Mouse (Mus musculus) stomach, embryonic 14.5 days (tissue): ENCODE measurements at regions not wholly inside any gene's neighbourhood (a gene's known extent, or its start where the extent isn't known, plus 50 kb on each side); places are given as distances from the start of the nearest gene placed in this dataset.
A peak's percentile ranks its signal among the peaks of the same experiment; 100 is the strongest.

Source experiments
- ATAC-seq: fragments of 200-750 bp; cut with Nextera tagmentation; 2 replicates; pipeline ENCODE4 v1.8.0; 2017; ENCODE audit warnings: low read depth, moderate TSS enrichment; ENCODE audit not compliant: insufficient number of reproducible peaks, insufficient read depth, low FRiP score
- H3K27ac ChIP-seq: fragments of 300-500 bp; sonication (generic); 2 replicates; pipeline ENCODE4 v1.5.1; 2014; ENCODE audit warnings: mild to moderate bottlenecking, low read length, moderate library complexity, mixed read lengths
- H3K27me3 ChIP-seq: fragments of 300-500 bp; sonication (generic); 2 replicates; pipeline ENCODE4 v1.6.1; 2014; ENCODE audit warnings: low read length, control low read depth, mixed read lengths; ENCODE audit not compliant: control insufficient read depth, insufficient read depth
- H3K36me3 ChIP-seq: fragments of 300-500 bp; sonication (generic); 2 replicates; pipeline ENCODE4 v1.6.1; 2014; ENCODE audit warnings: mild to moderate bottlenecking, control low read depth, low read length, moderate library complexity, mixed read lengths; ENCODE audit not compliant: control insufficient read depth, insufficient read depth
- H3K4me1 ChIP-seq: fragments of 300-500 bp; sonication (generic); 2 replicates; pipeline ENCODE4 v1.6.1; 2014; ENCODE audit warnings: low read length, control low read depth, mixed read lengths; ENCODE audit not compliant: control insufficient read depth, insufficient read depth
- H3K4me2 ChIP-seq: fragments of 300-500 bp; sonication (generic); replicated peaks from 2 replicates; pipeline ENCODE4 v1.6.1; 2014; ENCODE audit warnings: low read depth, low read length, control low read depth
- H3K4me3 ChIP-seq: fragments of 300-500 bp; sonication (generic); 2 replicates; pipeline ENCODE4 v1.5.1; 2014; ENCODE audit warnings: low read depth, low read length, control low read depth
- H3K9ac ChIP-seq: fragments of 300-500 bp; sonication (generic); replicated peaks from 2 replicates; pipeline ENCODE4 v1.6.1; 2014; ENCODE audit warnings: low read depth, mild to moderate bottlenecking, control low read depth, low read length, moderate library complexity, mixed read lengths
- H3K9me3 ChIP-seq: fragments of 300-500 bp; sonication (generic); 2 replicates; pipeline ENCODE4 v1.6.1; 2016; ENCODE audit warnings: low read depth, low read length, control low read depth; ENCODE audit not compliant: control insufficient read depth
- WGBS: fragments of 180-500 bp; shearing (Covaris S2); extraction: QIAGEN DNeasy Blood & Tissue Kit; methylation state at CpG from one replicate; pipeline ENCODE4 v1.1.7; 2014; 5-methylcytosine and 5-hydroxymethylcytosine counted together

DNA sequence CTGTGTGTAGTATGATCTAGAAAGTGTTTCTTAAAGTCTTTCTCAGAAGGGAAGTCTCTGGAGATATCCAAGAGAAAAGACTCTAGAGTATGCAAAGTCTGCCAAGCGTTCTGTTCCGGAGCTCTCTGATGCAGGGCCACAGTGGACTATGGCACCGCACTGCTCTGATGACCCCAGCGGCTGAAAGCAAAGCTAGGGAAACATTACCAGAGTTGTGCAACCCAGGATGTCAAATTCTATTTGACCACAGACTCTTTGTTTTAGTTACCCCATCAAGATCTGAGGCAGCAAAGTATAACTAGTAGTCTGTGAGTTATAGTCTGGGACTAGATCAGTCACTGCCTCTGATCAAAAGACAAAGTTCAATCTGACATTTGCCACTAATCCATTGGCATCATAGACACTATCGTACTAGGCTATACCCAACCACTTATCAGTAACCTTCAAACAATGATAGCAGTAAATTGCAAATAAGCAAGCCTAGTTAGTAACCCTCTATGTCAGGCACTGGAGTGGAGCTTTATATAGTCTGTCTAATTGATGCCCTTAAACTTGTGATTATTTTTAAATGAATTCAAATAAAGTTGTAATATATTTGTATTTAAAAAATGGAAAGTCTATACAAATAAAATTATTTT lies 198.9 kb upstream of the Ccdc122 start:
- H3K4me1 ChIP-seq = no peaks in the 10 kb centered on the region
- H3K36me3 ChIP-seq = no peaks in the 10 kb centered on the region
- H3K9me3 ChIP-seq = no peaks in the 10 kb centered on the region
- H3K27me3 ChIP-seq = no peaks in the 10 kb centered on the region
- no peak overlapping the region for H3K27ac ChIP-seq
- H3K4me2 ChIP-seq = no peak overlapping the region
- H3K9ac ChIP-seq = no peak overlapping the region
- no peak for ATAC-seq
- WGBS = 87% methylated on average over 5 of the region's 5 CpGs
- no peak overlapping the region for H3K4me3 ChIP-seq

DNA sequence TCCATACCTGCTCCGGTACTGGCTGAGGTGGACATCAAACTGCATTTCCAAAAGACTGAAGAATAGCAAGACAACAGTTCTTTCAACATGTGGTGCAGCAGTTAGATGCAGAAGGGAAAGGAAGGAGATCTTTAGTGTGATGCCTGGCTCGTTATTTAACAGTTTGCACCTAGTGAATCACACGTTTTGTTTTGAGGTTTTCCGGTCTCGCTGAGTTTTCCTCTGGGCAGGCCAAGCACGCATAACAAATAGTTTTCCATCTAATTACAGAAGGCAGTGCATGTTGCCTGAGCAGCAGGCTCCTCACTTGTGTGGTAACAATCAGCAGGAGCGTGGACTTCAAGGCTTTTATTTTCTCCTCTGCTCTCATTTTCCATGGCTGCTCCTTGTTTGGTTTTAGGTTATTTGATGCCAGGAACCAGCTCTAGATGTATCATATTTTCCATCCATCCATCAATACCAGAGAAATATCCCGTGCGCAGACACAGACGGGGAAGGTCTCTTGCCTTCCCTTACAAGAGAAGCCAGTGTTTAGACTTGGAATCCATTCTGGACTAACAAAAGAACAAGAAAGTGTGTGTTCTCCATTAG lies 199.6 kb upstream of the Ccdc122 start:
- Histone ChIP-seq H3K4me1 (no peaks in the 10 kb centered on the region), H3K36me3 (no peaks in the 10 kb centered on the region), H3K9me3 (no peaks in the 10 kb centered on the region), H3K27ac (no peak overlapping the region), H3K4me3 (no peak overlapping the region), H3K9ac (no peak overlapping the region), H3K4me2 (no peak overlapping the region), H3K27me3 (no peaks in the 10 kb centered on the region)
- ATAC-seq = no peak
- WGBS = 61% methylated on average over 10 of the region's 10 CpGs

DNA sequence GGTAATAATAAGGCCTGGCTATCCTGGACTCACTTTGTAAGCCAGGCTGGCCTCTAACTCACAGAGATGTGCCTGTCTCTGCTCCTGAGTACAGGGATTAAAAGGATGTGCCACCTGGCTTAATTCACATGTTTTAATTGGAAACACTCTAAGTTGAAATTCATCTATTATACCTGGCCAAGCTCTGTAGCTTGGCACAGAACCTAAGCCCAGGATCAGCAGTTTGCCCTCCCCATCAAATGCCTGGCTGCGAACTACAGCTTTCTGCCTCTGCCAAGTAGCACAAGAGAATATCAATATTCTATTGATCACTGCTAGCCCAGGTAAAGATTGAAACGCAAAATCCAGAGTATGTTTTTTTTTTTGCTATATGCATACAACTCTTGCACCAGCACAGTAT lies 200.3 kb upstream of the Ccdc122 start:
- H3K4me1 ChIP-seq = no peaks in the 10 kb centered on the region
- no peak overlapping the region for H3K9ac ChIP-seq
- ATAC-seq = no peak
- H3K4me2 ChIP-seq = no peak overlapping the region
- no peaks in the 10 kb centered on the region for H3K36me3 ChIP-seq
- WGBS = 86% methylated on average over 2 of the region's 2 CpGs
- H3K9me3 ChIP-seq = no peaks in the 10 kb centered on the region
- H3K27ac ChIP-seq = no peak overlapping the region
- no peak overlapping the region for H3K4me3 ChIP-seq
- no peaks in the 10 kb centered on the region for H3K27me3 ChIP-seq

DNA sequence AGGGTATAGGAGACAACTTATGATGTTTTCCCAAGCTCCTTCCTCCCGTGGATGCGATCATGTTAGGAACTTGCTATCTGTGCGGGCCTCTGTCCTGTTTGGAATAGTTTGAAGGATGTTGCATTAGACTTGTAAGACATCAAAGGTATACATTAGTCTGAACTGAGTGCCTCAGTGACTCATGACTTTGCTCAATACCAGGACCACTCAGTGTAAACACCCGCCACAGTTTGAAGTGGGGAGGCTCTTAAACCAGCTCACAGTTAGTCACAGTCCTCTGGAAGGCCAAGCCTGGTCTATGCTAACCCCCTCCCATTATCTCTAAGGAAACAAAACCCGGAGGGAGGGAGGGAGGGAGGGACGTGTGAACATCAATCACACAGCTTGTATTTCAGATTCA lies 202.5 kb upstream of the Ccdc122 start:
- Histone ChIP-seq H3K4me1 (no peaks in the 10 kb centered on the region), H3K4me2 (no peak overlapping the region), H3K9ac (no peak overlapping the region), H3K27me3 (no peaks in the 10 kb centered on the region), H3K27ac (peak overlapping the region; percentile 44; the same call in 1 of the 2 replicates), H3K9me3 (no peaks in the 10 kb centered on the region), H3K4me3 (no peak overlapping the region), H3K36me3 (no peaks in the 10 kb centered on the region)
- 20% methylated on average over 6 of the region's 6 CpGs for WGBS
- ATAC-seq = peak; percentile 94

DNA sequence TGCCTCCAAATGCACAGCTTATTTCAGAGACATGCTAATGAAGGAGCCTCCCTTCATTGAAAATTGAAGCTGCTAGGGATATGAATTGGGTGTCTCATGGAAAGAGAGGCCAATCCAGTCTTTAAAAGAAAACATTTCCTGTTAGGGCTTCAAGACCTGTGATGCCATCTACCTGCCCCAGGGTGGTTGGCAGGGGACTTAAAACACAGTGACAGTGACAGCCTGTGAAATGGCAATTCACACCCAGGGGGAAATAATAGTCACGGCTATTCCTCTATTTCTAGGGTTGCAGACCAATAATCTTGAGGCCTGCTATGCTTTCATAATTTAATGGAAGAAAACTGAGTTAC lies 207.4 kb upstream of the Ccdc122 start:
- Histone ChIP-seq H3K36me3 (no peaks in the 10 kb centered on the region), H3K4me1 (no peaks in the 10 kb centered on the region), H3K4me2 (no peak overlapping the region), H3K27ac (no peak overlapping the region), H3K9ac (no peak overlapping the region), H3K27me3 (no peaks in the 10 kb centered on the region), H3K4me3 (no peak overlapping the region), H3K9me3 (no peaks in the 10 kb centered on the region)
- 88% methylated on average over 1 of the region's 1 CpGs for WGBS
- no peak for ATAC-seq

DNA sequence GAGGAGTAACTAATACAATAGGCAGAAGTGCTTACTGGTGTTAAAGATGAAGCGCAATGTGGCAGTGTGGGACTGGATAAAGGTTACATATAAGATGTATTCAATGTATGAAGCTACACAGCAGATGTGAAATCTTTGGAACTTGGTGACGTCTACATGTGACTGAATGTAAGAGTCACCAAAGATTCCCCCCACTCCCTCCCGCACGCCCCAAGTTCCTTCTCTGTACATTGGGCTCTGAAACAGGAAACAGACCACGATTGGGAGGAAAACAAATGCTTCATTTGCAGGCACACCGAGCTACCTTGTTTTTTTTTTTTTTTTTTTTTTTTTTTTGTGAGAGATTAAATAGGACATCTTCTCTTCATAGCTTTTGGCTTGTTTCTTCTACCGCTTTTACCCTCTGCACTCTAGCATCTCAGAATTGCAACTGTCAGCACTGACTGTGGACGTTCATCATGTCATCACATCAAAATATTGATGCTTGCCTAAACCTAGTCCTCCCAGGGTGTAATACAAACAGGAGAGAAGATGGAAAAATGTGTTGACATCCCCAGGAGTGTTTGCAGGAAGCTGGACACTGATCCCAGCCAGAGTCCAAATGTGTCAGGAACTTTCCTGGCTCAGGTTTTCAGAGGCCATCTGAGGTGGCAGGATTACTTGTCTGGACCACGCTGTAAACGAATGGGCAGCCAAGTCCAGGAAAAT lies 208.0 kb upstream of the Ccdc122 start:
- H3K9ac ChIP-seq = no peak overlapping the region
- no peaks in the 10 kb centered on the region for H3K36me3 ChIP-seq
- H3K4me3 ChIP-seq = no peak overlapping the region
- H3K27me3 ChIP-seq = no peaks in the 10 kb centered on the region
- no peak overlapping the region for H3K4me2 ChIP-seq
- no peaks in the 10 kb centered on the region for H3K9me3 ChIP-seq
- H3K4me1 ChIP-seq = no peaks in the 10 kb centered on the region
- ATAC-seq = no peak
- 73% methylated on average over 10 of the region's 10 CpGs for WGBS
- no peak overlapping the region for H3K27ac ChIP-seq

DNA sequence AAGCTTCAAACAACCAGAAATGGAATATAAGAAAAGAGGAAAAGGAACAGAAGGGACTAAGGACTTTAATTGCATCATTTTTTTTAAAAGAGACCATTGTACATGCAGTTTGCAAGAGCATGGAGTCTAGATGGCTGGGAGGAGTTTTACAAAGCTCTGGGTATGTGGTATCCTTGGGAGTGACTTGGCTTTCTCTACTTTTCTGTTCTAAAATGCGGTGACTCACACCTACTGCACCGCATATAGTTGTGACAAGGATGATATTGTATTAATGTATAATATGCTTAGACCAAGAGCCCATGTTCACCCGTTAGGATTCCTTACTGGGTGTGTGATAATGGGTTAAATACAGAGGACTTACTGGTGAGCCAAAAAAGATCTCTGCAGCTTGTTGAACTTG lies 212.5 kb upstream of the Ccdc122 start:
- Histone ChIP-seq H3K9ac (no peak overlapping the region), H3K27me3 (no peaks in the 10 kb centered on the region), H3K36me3 (no peaks in the 10 kb centered on the region), H3K4me2 (no peak overlapping the region), H3K9me3 (no peaks in the 10 kb centered on the region), H3K4me1 (peaks cover 10% of the 10 kb centered on the region), H3K27ac (no peak overlapping the region), H3K4me3 (no peak overlapping the region)
- ATAC-seq = no peak
- 84% methylated on average over 3 of the region's 3 CpGs for whole genome bisulfite sequencing

DNA sequence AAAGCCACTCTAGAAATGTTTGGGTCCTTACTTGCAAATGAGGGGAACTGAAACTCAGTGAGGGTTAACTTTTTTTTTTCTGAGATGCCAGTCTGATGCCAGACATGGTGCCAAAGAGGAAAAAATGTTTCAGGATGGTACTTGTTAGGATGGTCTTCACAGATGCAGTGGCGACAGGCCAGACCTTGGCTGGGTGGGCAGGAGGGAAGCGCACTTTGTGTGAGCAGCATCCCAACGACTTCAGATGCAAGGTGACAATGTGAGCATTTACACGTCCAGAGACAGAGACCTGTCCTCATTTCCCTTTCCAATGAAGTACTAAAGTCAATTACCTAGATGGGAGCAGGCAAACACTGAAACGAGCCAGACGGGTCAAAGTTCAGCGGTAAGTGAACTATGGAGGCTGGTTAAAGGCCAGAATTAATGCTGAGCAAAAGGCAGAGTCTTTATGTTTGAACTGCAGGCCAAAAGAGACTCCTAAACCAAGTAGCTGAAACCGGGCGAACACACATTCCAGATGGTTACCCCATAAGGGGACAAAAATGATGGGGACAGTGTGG lies 213.7 kb upstream of the Ccdc122 start:
- no peak overlapping the region for H3K4me3 ChIP-seq
- no peak for ATAC-seq
- WGBS = 81% methylated on average over 9 of the region's 9 CpGs
- no peak overlapping the region for H3K9ac ChIP-seq
- no peaks in the 10 kb centered on the region for H3K36me3 ChIP-seq
- H3K4me1 ChIP-seq = peaks cover 22% of the 10 kb centered on the region
- no peak overlapping the region for H3K27ac ChIP-seq
- H3K4me2 ChIP-seq = no peak overlapping the region
- H3K9me3 ChIP-seq = no peaks in the 10 kb centered on the region
- no peaks in the 10 kb centered on the region for H3K27me3 ChIP-seq
